ENCODE assay signal across 8 mouse cellular contexts in the genomic region with DNA sequence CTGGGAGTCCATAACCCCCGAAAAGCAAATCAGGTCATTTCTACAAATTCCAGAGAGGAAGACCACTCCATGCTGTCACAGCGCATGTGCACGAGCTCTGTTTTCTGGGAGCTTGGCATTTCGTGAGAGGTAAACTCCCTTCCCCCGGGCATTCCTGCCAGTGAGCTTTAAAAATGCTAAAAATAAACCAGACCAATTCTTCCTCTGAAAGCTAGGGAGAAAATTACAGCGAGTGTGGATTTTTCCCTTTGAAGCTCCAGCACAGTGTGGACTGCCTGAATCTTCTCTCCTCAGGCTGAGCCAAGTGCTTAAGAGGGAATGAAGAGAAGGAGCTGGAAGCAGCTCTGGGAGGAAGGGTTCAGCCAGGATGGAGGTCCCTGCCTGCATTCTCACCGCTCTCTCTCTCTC.
A peak's percentile ranks its signal among the peaks of the same experiment; 100 is the strongest.
DNase-seq lines count a peak whose midpoint lies in the region; ATAC-seq lines count a peak whose summit lies in the region.

No protein-coding gene starts in this region.

- no peaks in the 10 kb centered on the region; the same call in 1 of the 2 replicates for H3K9me3 ChIP-seq in forebrain, embryonic 13.5 days (replicated peaks)
- H3K9me3 ChIP-seq in forebrain, embryonic 10.5 days, result peaks cover 6% of the 10 kb centered on the region; the same call in 1 of the 2 replicates
- H3K9me3 ChIP-seq in intestine, embryonic 15.5 days, result no peaks in the 10 kb centered on the region

- 0 out of 2 replicates have a peak, but pooled peaks have one; percentile 43 for ATAC-seq in forebrain, embryonic 13.5 days
- no peak for ATAC-seq in intestine, embryonic 15.5 days
- ATAC-seq in erythroblast, adult 5-6 weeks (replicated peaks; ENCODE audit: low FRiP score, poor library complexity, severe bottlenecking), result no peak

- no peak overlapping the region for H3K27ac ChIP-seq in forebrain, embryonic 13.5 days
- no peak overlapping the region for H3K27ac ChIP-seq in forebrain, embryonic 10.5 days
- H3K27ac ChIP-seq in intestine, embryonic 15.5 days, result no peak overlapping the region

- 78% methylated on average over 7 of the region's 7 CpGs for WGBS in forebrain, embryonic 13.5 days
- 86% methylated on average over 7 of the region's 7 CpGs for WGBS in forebrain, embryonic 10.5 days
- 57% methylated on average over 7 of the region's 7 CpGs for WGBS in intestine, embryonic 15.5 days

- H3K36me3 ChIP-seq in forebrain, embryonic 13.5 days (ENCODE audit: poor library complexity, severe bottlenecking), result no peaks in the 10 kb centered on the region; the same call in 1 of the 2 replicates
- peaks cover 27% of the 10 kb centered on the region for H3K36me3 ChIP-seq in forebrain, embryonic 10.5 days (replicated peaks)
- H3K36me3 ChIP-seq in intestine, embryonic 15.5 days, result no peaks in the 10 kb centered on the region

- peaks cover 15% of the 10 kb centered on the region for H3K4me1 ChIP-seq in forebrain, embryonic 13.5 days
- H3K4me1 ChIP-seq in forebrain, embryonic 10.5 days, result peaks cover 19% of the 10 kb centered on the region
- no peaks in the 10 kb centered on the region for H3K4me1 ChIP-seq in intestine, embryonic 15.5 days (replicated peaks)

- DNase-seq in forebrain, embryonic 10.5 days (ENCODE audit: extremely low spot score, low spot score), result no peak
- peak; percentile 42 for DNase-seq in adrenal gland, postnatal 10 days
- DNase-seq in frontal cortex, adult 2 months (ENCODE audit: extremely low spot score in 1 of 2, low spot score in 1 of 2), result peak; percentile 33 to 66
- peak; percentile 27 to 47 for DNase-seq in left cerebral cortex, adult 9 months (ENCODE audit: low spot score in 2 of 2)
- no peak for DNase-seq in urinary bladder, adult 2 months (ENCODE audit: low spot score)

- no peak overlapping the region; the same call in 1 of the 2 replicates for H3K4me2 ChIP-seq in forebrain, embryonic 13.5 days
- H3K4me2 ChIP-seq in intestine, embryonic 15.5 days (replicated peaks), result no peak overlapping the region

- H3K9ac ChIP-seq in forebrain, embryonic 13.5 days, result no peak overlapping the region; the same call in 1 of the 2 replicates
- no peak overlapping the region for H3K9ac ChIP-seq in intestine, embryonic 15.5 days

- no peaks in the 10 kb centered on the region for H3K27me3 ChIP-seq in forebrain, embryonic 13.5 days
- no peaks in the 10 kb centered on the region for H3K27me3 ChIP-seq in forebrain, embryonic 10.5 days (ENCODE audit: poor library complexity, severe bottlenecking)
- no peaks in the 10 kb centered on the region for H3K27me3 ChIP-seq in intestine, embryonic 15.5 days (replicated peaks)

- no peak overlapping the region for H3K4me3 ChIP-seq in forebrain, embryonic 13.5 days
- H3K4me3 ChIP-seq in forebrain, embryonic 10.5 days, result no peak overlapping the region
- H3K4me3 ChIP-seq in intestine, embryonic 15.5 days (replicated peaks), result no peak overlapping the region

Comparison
In these comparisons a context has a peak if more than half of its experiments do, and no peak if none do; other contexts are left out.
1. DNase-seq: peak in adrenal gland, postnatal 10 days (single experiment), frontal cortex, adult 2 months (2 of 2) and left cerebral cortex, adult 9 months (2 of 2); none in forebrain, embryonic 10.5 days (single experiment) and urinary bladder, adult 2 months (single experiment).